Mouse (Mus musculus): ENCODE measurements around the gene Bmpr1b. TPM values are rescaled to one million over a fixed set of nuclear protein-coding genes. Genes with fewer than 3 reads are reported as not detected.

Gene Bmpr1b
- total and polyA plus RNA-seq, 3 experiments = 0.04 TPM; not detected in 1

- dilution Hi-C loops (cut with MboI; ENCODE audit: extremely low pct_ligation_motif_present, extremely low pct_unique_long_range_greater_than_20kb, low sequenced_read_pairs) = no loop called here
- H3K9ac ChIP-seq (ENCODE audit: insufficient read depth, low read depth) = no peak overlapping the region
- no peak for TF ChIP-seq IRF4 (IDR thresholded peaks at IDR 0.05; ENCODE audit: low read depth, low read length)
- no peak for TF ChIP-seq MAFK (IDR thresholded peaks at IDR 0.05; ENCODE audit: insufficient replicate concordance, low read length)
- TF ChIP-seq GABPA (IDR thresholded peaks at IDR 0.05; ENCODE audit: insufficient replicate concordance, low read depth, low read length) = no peak
- no peak for TF ChIP-seq ZC3H11A (IDR thresholded peaks at IDR 0.05; ENCODE audit: low read depth, low read length)
- no peak for TF ChIP-seq USF1 (IDR thresholded peaks at IDR 0.05; ENCODE audit: low read depth, low read length)
- TF ChIP-seq ETS1 (conservative IDR thresholded peaks at IDR 0.05; ENCODE audit: low read depth, low read length) = no peak
- no peak for TF ChIP-seq SIN3A (IDR thresholded peaks at IDR 0.05; ENCODE audit: low read length)
- no peak for TF ChIP-seq MYC (IDR thresholded peaks at IDR 0.05; ENCODE audit: low read depth, low read length)
- no peak for TF ChIP-seq TCF12 (IDR thresholded peaks at IDR 0.05; ENCODE audit: low read depth, low read length)
- no peak for TF ChIP-seq POLR2AphosphoS2 (IDR thresholded peaks at IDR 0.05; ENCODE audit: low read depth, low read length)
- TF ChIP-seq SMC3 (IDR thresholded peaks at IDR 0.05; ENCODE audit: low read depth, low read length) = no peak
- no peak for TF ChIP-seq UBTF (IDR thresholded peaks at IDR 0.05; ENCODE audit: low read depth, low read length)
- no peak for TF ChIP-seq NRF1 (IDR thresholded peaks at IDR 0.05; ENCODE audit: low read depth, low read length)
- TF ChIP-seq HCFC1 (IDR thresholded peaks at IDR 0.05; ENCODE audit: low read depth, low read length) = no peak
- H3K4me2 ChIP-seq (ENCODE audit: insufficient read depth, low read depth, poor library complexity, severe bottlenecking) = no peak overlapping the region
- no peak for DNase-seq (ENCODE audit: extremely low read depth)
- no peaks in the 10 kb centered on the region for H3K4me1 ChIP-seq (ENCODE audit: control insufficient read depth in 1 of 2, insufficient read depth in 2 of 2)
- no peak overlapping the region for H3K27ac ChIP-seq (ENCODE audit: insufficient read depth, low read depth)
- no peaks in the 10 kb centered on the region for H3K36me3 ChIP-seq (replicated peaks in 1 of 2; ENCODE audit: control insufficient read depth in 1 of 2, insufficient read depth in 1 of 2, low read length in 1 of 2)
- no peaks in the 10 kb centered on the region for H3K79me2 ChIP-seq (replicated peaks; ENCODE audit: control insufficient read depth, extremely low read depth, insufficient read depth, poor library complexity, severe bottlenecking)
- H3K9me3 ChIP-seq (replicated peaks; ENCODE audit: low read length) = no peaks in the 10 kb centered on the region
- H3K4me3 ChIP-seq (replicated peaks in 1 of 3; ENCODE audit: low read depth in 2 of 3, low read length in 2 of 3, poor library complexity in 1 of 3) = no peak overlapping the region
- no peaks in the 10 kb centered on the region for H3K27me3 ChIP-seq (replicated peaks)
- in situ Hi-C loops (cut with MboI; ENCODE audit: low pct_ligation_motif_present, low pct_unique_long_range_greater_than_20kb, low sequenced_read_pairs) = no loop called here
These were observed 260.1 kb downstream of the Bmpr1b start for GRCm38 (mm10) chr3:141909136-141909535.

DNA sequence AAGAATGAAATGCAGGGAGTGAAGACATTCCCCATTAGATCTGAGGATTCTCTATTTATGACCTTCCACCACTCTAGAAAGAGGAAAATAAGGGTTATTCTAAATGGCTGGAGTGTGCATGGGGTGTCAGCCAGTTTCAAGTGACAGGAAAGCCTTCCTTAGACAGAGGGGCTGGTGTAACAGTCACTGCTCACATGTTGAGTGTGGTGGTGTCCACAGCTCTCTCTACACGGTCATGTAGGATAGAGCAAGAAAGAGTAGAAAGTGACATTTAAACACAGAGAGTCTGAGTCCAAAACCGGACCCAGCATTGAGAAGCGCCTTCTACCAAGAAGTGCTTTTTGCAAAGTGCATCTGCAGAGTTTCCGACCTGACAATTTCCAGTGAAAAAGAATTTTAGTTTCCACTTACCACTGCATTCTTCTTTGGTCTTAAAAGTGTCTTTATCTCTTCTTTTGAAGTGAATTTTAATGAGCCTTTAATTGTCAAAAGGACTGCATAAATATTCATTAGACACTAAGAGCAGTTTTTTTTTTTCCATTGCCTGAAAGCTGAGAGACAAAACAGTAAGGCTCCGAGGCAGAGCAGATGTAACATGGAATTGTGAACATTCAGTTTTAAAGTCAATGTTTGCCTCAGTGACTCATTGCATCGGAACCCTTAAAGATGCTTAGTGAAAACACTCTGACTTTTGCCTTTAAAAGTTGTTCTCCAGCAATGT lies 263.2 kb downstream of the Bmpr1b start:
- Histone ChIP-seq H3K4me1 (ENCODE audit: control insufficient read depth in 1 of 2, insufficient read depth in 2 of 2) (no peaks in the 10 kb centered on the region), H3K27ac (ENCODE audit: insufficient read depth, low read depth) (no peak overlapping the region), H3K4me2 (ENCODE audit: insufficient read depth, low read depth, poor library complexity, severe bottlenecking) (no peak overlapping the region), H3K27me3 (replicated peaks) (no peaks in the 10 kb centered on the region), H3K9ac (ENCODE audit: insufficient read depth, low read depth) (no peak overlapping the region), H3K36me3 (replicated peaks in 1 of 2; ENCODE audit: control insufficient read depth in 1 of 2, insufficient read depth in 1 of 2, low read length in 1 of 2) (no peaks in the 10 kb centered on the region), H3K79me2 (replicated peaks; ENCODE audit: control insufficient read depth, extremely low read depth, insufficient read depth, poor library complexity, severe bottlenecking) (no peaks in the 10 kb centered on the region), H3K9me3 (replicated peaks; ENCODE audit: low read length) (no peaks in the 10 kb centered on the region), H3K4me3 (replicated peaks in 1 of 3; ENCODE audit: low read depth in 2 of 3, low read length in 2 of 3, poor library complexity in 1 of 3) (no peak overlapping the region)
- DNase-seq (ENCODE audit: extremely low read depth) = no peak
- in situ Hi-C loops (cut with MboI; ENCODE audit: low pct_ligation_motif_present, low pct_unique_long_range_greater_than_20kb, low sequenced_read_pairs) (no loop called here), dilution Hi-C loops (cut with MboI; ENCODE audit: extremely low pct_ligation_motif_present, extremely low pct_unique_long_range_greater_than_20kb, low sequenced_read_pairs) (no loop called here)
- TF ChIP-seq E2F4 (IDR thresholded peaks at IDR 0.05; ENCODE audit: insufficient replicate concordance, low read depth, low read length) = no peak
- 0 out of 2 replicates have a peak, but pooled peaks have one; percentile 11 for TF ChIP-seq ZNF384 (IDR thresholded peaks at IDR 0.05; ENCODE audit: low read depth, low read length)
- no peak for TF ChIP-seq ZMIZ1 (IDR thresholded peaks at IDR 0.05; ENCODE audit: low read depth, low read length)

Data from CH12.LX (cell line).